Mouse (Mus musculus) spleen, adult 18-20 months (tissue): Measurements from ENCODE around the gene Efemp1.

Source experiments
- DNase-seq, 2 experiments: peaks; one replicate each; pipeline ENCODE4 v3.0.0; 2022; ENCODE audit warnings: mixed read lengths in 2 of 2

The Efemp1 gene

GRCm38 (mm10) chr11:28951586-28952210 is 98.7 kb downstream of the Efemp1 start:
- DNase-seq = no peak

DNA sequence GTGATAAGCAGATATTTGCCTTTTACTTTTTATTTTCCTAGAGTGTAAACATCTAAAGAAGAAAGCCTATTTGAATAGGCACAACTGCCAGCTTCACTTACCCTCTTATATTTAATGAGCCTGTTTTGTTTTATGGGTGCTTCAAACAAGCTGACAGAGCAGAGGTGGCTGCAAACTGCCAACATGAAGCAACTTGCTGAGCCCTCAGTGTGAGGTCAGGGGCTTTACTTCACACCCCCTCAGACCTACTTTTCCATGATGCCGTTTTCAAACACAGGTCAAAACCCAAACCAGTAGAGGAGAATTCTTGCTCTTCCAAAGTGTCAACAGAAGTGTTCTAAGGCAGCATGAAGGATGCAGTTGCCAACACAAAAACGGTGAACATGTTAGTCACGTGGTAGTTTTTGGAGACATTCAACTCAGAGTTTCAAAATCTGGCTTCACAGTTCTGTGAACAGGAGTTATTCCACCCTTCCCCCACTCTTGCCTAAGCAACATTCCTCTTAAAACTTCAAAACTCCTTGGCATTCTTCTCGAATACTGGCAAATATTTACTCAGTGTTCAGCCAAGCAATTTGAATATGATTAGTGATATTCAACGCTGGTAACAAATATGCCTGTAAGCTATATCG is 101.8 kb downstream of the Efemp1 start:
- DNase-seq = no peak

- DNase-seq = no peak
These were observed 102.3 kb downstream of the Efemp1 start for GRCm38 (mm10) chr11:28955305-28955701.

DNA sequence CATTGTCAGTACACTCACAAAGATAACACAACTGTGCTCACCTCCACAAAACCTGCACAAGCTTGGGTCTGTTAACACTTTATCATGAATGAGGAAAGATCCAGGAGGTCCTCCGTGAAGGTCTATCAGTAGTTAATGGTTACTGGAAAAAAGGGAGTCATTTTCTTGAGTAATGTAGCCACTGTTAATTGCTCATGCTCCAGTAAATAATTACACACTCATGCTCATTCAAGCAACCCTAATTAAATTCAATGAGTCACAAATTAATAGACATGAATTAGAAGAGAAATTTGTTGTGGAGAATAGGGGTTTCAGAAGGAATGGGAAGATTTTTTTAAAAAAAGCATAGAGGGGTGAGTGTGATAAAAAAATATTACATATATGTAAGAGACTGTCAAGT is 108.4 kb downstream of the Efemp1 start:
- DNase-seq = no peak
